Mouse (Mus musculus) myocyte (in vitro differentiated cells): ENCODE measurements at regions not wholly inside any gene's neighbourhood (a gene's known extent, or its start where the extent isn't known, plus 50 kb on each side); places are given as distances from the start of the nearest gene placed in this dataset.

Source experiments
- H3K27me3 ChIP-seq: one replicate; pipeline ENCODE4 v1.6.1; 2011; ENCODE audit not compliant: control insufficient read depth, insufficient read depth, insufficient read length
- H3K36me3 ChIP-seq: one replicate; pipeline ENCODE4 v1.6.1; 2011; ENCODE audit not compliant: control insufficient read depth, insufficient read depth
- H3K4me2 ChIP-seq: one replicate; pipeline ENCODE4 v1.6.1; 2011; ENCODE audit warnings: low read depth, control low read depth
- H3K4me3 ChIP-seq: one replicate; pipeline ENCODE4 v1.5.1; 2011; ENCODE audit warnings: mild to moderate bottlenecking, control low read depth, moderate library complexity
- H3K79me2 ChIP-seq: one replicate; pipeline ENCODE4 v1.6.1; 2011; ENCODE audit not compliant: control insufficient read depth, insufficient read depth
- H3ac ChIP-seq: one replicate; pipeline ENCODE4 v1.6.1; 2011; ENCODE audit not compliant: control insufficient read depth, insufficient read length
- CEBPB ChIP-seq: IDR thresholded peaks from 2 replicates; pipeline ENCODE4 v1.6.1; 2011; ENCODE audit warnings: mild to moderate bottlenecking, moderate library complexity; ENCODE audit not compliant: poor library complexity, insufficient read depth, severe bottlenecking
- E2F4 ChIP-seq: IDR thresholded peaks from one replicate; pipeline ENCODE4 v1.6.1; 2011; ENCODE audit warnings: mild to moderate bottlenecking, control low read depth, moderate library complexity; ENCODE audit not compliant: insufficient read depth
- MAX ChIP-seq: IDR thresholded peaks from one replicate; pipeline ENCODE4 v1.6.1; 2011; ENCODE audit warnings: low read depth, mild to moderate bottlenecking, control low read depth
- MYOD1 ChIP-seq, 3 experiments: IDR thresholded peaks; one replicate each; pipeline ENCODE4 v1.6.1; 2011; ENCODE audit warnings: control low read depth in 2 of 3, low read depth in 2 of 3, mild to moderate bottlenecking in 2 of 3, moderate library complexity in 1 of 3; ENCODE audit not compliant: insufficient read length in 2 of 3, control insufficient read depth in 1 of 3
- MYOG ChIP-seq, 3 experiments: IDR thresholded peaks; one replicate each; pipeline ENCODE4 v1.6.1; 2011; ENCODE audit warnings: control low read depth in 2 of 3, low read depth in 2 of 3, mild to moderate bottlenecking in 2 of 3; ENCODE audit not compliant: insufficient read length in 2 of 3, control insufficient read depth in 1 of 3, insufficient read depth in 1 of 3
- POLR2A ChIP-seq: IDR thresholded peaks from one replicate; pipeline ENCODE4 v1.6.1; 2011; ENCODE audit warnings: low read depth, mild to moderate bottlenecking, control low read depth, moderate library complexity; ENCODE audit not compliant: insufficient read length
- POLR2AphosphoS2 ChIP-seq: IDR thresholded peaks from one replicate; pipeline ENCODE4 v1.6.1; 2011; ENCODE audit warnings: low read depth, control low read depth; ENCODE audit not compliant: insufficient read length
- REST ChIP-seq: IDR thresholded peaks from one replicate; pipeline ENCODE4 v1.6.1; 2011; ENCODE audit warnings: mild to moderate bottlenecking, control low read depth, moderate library complexity; ENCODE audit not compliant: insufficient read depth, insufficient read length
- SRF ChIP-seq: IDR thresholded peaks from one replicate; pipeline ENCODE4 v1.6.1; 2011; ENCODE audit warnings: low read depth; ENCODE audit not compliant: control insufficient read depth, insufficient read length
- TCF12 ChIP-seq: IDR thresholded peaks from one replicate; pipeline ENCODE4 v1.6.1; 2011; ENCODE audit warnings: mild to moderate bottlenecking, control low read depth; ENCODE audit not compliant: poor library complexity, insufficient read depth, severe bottlenecking
- TCF3 ChIP-seq: IDR thresholded peaks from one replicate; pipeline ENCODE4 v1.6.1; 2011; ENCODE audit warnings: low read depth, control low read depth; ENCODE audit not compliant: insufficient read length
- USF1 ChIP-seq: IDR thresholded peaks from one replicate; pipeline ENCODE4 v1.6.1; 2011; ENCODE audit warnings: low read depth, mild to moderate bottlenecking, control low read depth, moderate library complexity

DNA sequence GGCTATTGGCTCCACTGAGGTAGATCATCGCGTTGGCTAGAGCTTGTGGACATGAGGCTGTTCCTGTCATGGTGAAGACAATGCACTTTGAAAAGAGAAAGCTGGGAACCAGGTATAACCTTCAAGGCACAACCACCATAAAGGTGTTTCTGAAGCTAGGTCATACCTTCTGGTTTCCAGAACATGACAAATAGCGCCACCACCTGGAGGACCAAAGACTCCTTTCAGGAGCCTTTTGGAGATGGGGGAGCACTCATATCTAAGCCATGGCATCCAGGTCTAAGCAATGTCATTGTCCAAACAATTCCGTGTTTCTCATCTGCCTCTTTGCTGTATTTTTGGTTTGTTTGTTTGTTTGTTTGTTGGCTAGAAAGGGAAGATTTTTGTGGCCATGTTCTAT is 113.7 kb upstream of the Lsm14a start:
- H3K4me2 ChIP-seq: no peak overlapping the region

DNA sequence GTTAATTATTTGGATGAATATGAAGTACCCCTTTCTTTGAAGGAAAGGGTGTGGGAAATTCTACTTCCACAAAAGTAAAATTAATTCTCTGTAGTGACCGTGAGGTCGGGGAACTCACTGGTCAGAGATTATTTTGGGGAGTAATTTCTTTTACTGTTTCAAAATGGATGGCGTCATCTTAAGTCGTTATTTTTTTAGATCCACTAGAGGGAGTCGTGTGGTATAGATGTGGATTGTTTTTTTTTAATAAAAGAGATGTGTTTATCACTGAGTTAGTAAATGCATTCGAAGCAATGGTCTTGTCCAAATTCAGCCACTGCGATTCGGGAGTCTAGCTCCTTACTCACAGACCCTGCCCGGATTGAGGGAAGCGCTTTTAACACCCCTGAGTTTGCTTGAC is 100.8 kb upstream of the Lsm14a start:
- Histone ChIP-seq H3K27me3 (peaks cover 19% of the 10 kb centered on the region), H3K4me2 (no peak overlapping the region), H3K4me3 (no peak overlapping the region), H3K36me3 (no peaks in the 10 kb centered on the region), H3K79me2 (no peaks in the 10 kb centered on the region), H3ac (no peak overlapping the region)
- TF ChIP-seq POLR2AphosphoS2 (no peak), TCF12 (no peak), MYOD1 (IDR thresholded peaks at IDR 0.05; ENCODE audit: control insufficient read depth in 1 of 3, insufficient read length in 2 of 3, low read depth in 2 of 3) (no peak), REST (no peak), SRF (no peak)

More for the DNA sequence above, 113.7 kb upstream of the Lsm14a start:
- Histone ChIP-seq H3ac (no peak overlapping the region), H3K36me3 (no peaks in the 10 kb centered on the region), H3K4me3 (no peak overlapping the region), H3K79me2 (no peaks in the 10 kb centered on the region), H3K27me3 (peaks cover 2% of the 10 kb centered on the region)
- TF ChIP-seq TCF3 (no peak), E2F4 (no peak)

DNA sequence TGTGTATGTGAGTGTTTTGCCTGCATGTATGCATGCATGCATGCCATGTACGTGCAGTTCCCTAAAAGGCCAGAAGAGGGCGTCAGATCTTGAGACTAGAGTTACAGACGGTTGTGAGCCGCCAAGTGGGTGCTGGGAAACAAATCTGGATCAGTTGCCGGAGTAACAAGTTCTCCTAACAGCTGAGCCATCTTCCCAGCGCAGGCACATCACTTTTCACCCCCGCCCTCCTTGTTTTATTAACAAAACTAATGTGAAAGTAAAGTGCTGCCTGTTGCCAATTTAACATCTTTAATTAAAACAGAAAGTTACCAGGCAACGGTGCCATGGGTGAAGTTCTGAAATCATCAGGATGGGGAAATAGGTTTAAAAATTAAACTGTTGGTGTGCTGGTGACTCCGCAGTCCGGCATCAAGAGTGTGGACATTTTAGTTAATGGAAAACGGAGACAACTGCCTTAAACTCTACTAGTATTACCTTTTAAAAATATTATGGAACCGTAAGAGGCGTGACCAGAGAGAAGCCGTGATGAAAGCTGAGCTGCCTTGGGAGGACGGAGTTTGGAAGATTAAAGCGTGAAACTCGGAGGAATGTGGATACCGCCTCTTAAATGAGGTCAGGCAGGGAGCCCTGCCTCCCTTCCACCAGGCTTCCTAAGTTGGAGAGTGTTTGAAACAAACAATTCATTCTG is 91.9 kb upstream of the Lsm14a start:
- no peak overlapping the region for H3K4me3 ChIP-seq
- H3K27me3 ChIP-seq: no peaks in the 10 kb centered on the region
- no peaks in the 10 kb centered on the region for H3K79me2 ChIP-seq
- H3K4me2 ChIP-seq: no peak overlapping the region
- no peak overlapping the region for H3ac ChIP-seq
- no peak for TF ChIP-seq MYOD1 (IDR thresholded peaks at IDR 0.05; ENCODE audit: control insufficient read depth in 1 of 3, insufficient read length in 2 of 3, low read depth in 2 of 3)
- no peak for TF ChIP-seq TCF3
- no peaks in the 10 kb centered on the region for H3K36me3 ChIP-seq

DNA sequence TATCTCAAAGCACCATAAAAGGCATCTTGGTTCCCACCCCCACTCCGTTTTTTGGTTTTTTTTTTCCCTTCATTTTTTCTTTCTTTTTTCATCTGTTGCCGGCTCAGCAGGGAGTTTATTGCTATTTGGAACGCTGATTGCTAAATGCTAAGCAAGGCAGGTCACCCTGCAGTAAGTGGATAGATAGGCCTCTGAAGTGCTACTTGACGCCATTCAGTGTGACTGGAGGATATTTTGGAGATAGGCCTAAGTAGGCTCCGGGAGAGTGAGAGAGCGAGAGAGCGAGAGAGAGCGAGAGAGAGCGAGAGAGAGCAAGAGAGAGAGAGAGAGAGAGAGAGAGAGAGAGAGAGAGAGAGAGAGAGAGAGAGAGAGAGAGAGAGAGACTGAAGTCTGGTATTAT is 90.3 kb upstream of the Lsm14a start:
- Histone ChIP-seq H3K36me3 (no peaks in the 10 kb centered on the region), H3K4me2 (no peak overlapping the region)
- TF ChIP-seq CEBPB (no peak), POLR2AphosphoS2 (no peak), MAX (no peak), MYOG (IDR thresholded peaks at IDR 0.05; ENCODE audit: control insufficient read depth in 1 of 3, insufficient read depth in 1 of 3, insufficient read length in 2 of 3, low read depth in 2 of 3) (no peak), TCF12 (no peak), TCF3 (no peak), MYOD1 (IDR thresholded peaks at IDR 0.05; ENCODE audit: control insufficient read depth in 1 of 3, insufficient read length in 2 of 3, low read depth in 2 of 3) (no peak), USF1 (no peak), POLR2A (no peak), E2F4 (no peak), SRF (no peak), REST (no peak)

DNA sequence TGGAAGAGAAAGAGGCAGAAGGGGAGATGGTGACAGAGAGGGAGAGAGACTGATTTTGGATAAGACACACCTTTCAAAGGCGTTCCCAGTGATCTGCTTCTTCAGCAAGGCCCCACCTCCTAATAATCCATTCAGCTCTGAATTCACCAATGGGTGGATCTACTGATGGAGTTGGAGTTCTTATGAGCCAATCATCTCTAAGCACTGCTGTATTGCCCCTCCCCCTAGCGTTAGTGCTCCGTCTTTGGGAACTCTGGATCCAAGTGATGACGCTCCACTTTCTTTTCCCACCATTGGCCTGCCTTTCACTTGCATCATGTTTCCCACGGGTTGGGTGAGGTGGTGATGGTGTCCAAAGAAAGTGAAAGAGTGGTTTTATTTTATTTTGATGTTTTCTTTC is 87.7 kb upstream of the Lsm14a start:
- H3K79me2 ChIP-seq: no peaks in the 10 kb centered on the region
- no peaks in the 10 kb centered on the region for H3K36me3 ChIP-seq
- no peak overlapping the region for H3K4me2 ChIP-seq
- H3K27me3 ChIP-seq: no peaks in the 10 kb centered on the region
- H3K4me3 ChIP-seq: no peak overlapping the region
- TF ChIP-seq POLR2A (no peak), CEBPB (no peak), MYOG (IDR thresholded peaks at IDR 0.05; ENCODE audit: control insufficient read depth in 1 of 3, insufficient read depth in 1 of 3, insufficient read length in 2 of 3, low read depth in 2 of 3) (no peak), REST (no peak), E2F4 (no peak), SRF (no peak), MYOD1 (IDR thresholded peaks at IDR 0.05; ENCODE audit: control insufficient read depth in 1 of 3, insufficient read length in 2 of 3, low read depth in 2 of 3) (no peak), TCF12 (no peak), TCF3 (no peak), MAX (no peak), USF1 (no peak), POLR2AphosphoS2 (no peak)
- H3ac ChIP-seq: no peak overlapping the region

More for the DNA sequence above, 90.3 kb upstream of the Lsm14a start:
- no peaks in the 10 kb centered on the region for H3K27me3 ChIP-seq
- H3K4me3 ChIP-seq: no peak overlapping the region
- no peak overlapping the region for H3ac ChIP-seq
- no peaks in the 10 kb centered on the region for H3K79me2 ChIP-seq
